Mouse (Mus musculus) stomach, embryonic 14.5 days (tissue): ENCODE measurements around the gene Cartpt. TPM values are rescaled to one million over a fixed set of nuclear protein-coding genes. Genes with fewer than 3 reads are reported as not detected.
"Not testable (repeated sequence)": the region's sequence is repeated elsewhere in the genome, so short reads cannot be mapped to it uniquely, and the experiment has no call there.

Experiments
- ATAC-seq: fragments of 200-750 bp; cut with Nextera tagmentation; 2 replicates; pipeline ENCODE4 v1.8.0; 2017; ENCODE audit warnings: low read depth, moderate TSS enrichment; ENCODE audit not compliant: insufficient number of reproducible peaks, insufficient read depth, low FRiP score
- H3K27ac ChIP-seq: fragments of 300-500 bp; sonication (generic); 2 replicates; pipeline ENCODE4 v1.5.1; 2014; ENCODE audit warnings: mild to moderate bottlenecking, low read length, moderate library complexity, mixed read lengths
- H3K27me3 ChIP-seq: fragments of 300-500 bp; sonication (generic); 2 replicates; pipeline ENCODE4 v1.6.1; 2014; ENCODE audit warnings: low read length, control low read depth, mixed read lengths; ENCODE audit not compliant: control insufficient read depth, insufficient read depth
- H3K36me3 ChIP-seq: fragments of 300-500 bp; sonication (generic); 2 replicates; pipeline ENCODE4 v1.6.1; 2014; ENCODE audit warnings: mild to moderate bottlenecking, control low read depth, low read length, moderate library complexity, mixed read lengths; ENCODE audit not compliant: control insufficient read depth, insufficient read depth
- H3K4me1 ChIP-seq: fragments of 300-500 bp; sonication (generic); 2 replicates; pipeline ENCODE4 v1.6.1; 2014; ENCODE audit warnings: low read length, control low read depth, mixed read lengths; ENCODE audit not compliant: control insufficient read depth, insufficient read depth
- H3K4me2 ChIP-seq: fragments of 300-500 bp; sonication (generic); replicated peaks from 2 replicates; pipeline ENCODE4 v1.6.1; 2014; ENCODE audit warnings: low read depth, low read length, control low read depth
- H3K4me3 ChIP-seq: fragments of 300-500 bp; sonication (generic); 2 replicates; pipeline ENCODE4 v1.5.1; 2014; ENCODE audit warnings: low read depth, low read length, control low read depth
- H3K9ac ChIP-seq: fragments of 300-500 bp; sonication (generic); replicated peaks from 2 replicates; pipeline ENCODE4 v1.6.1; 2014; ENCODE audit warnings: low read depth, mild to moderate bottlenecking, control low read depth, low read length, moderate library complexity, mixed read lengths
- H3K9me3 ChIP-seq: fragments of 300-500 bp; sonication (generic); 2 replicates; pipeline ENCODE4 v1.6.1; 2016; ENCODE audit warnings: low read depth, low read length, control low read depth; ENCODE audit not compliant: control insufficient read depth
- WGBS: fragments of 180-500 bp; shearing (Covaris S2); extraction: QIAGEN DNeasy Blood & Tissue Kit; methylation state at CpG from one replicate; pipeline ENCODE4 v1.1.7; 2014; 5-methylcytosine and 5-hydroxymethylcytosine counted together
- polyA plus RNA-seq: library from polyadenylated mRNA; unstranded; fragments of >200 nt; fragmentation: Nextera tagmentation; extraction: Ambion mirVana; gene quantifications from 2 replicates; pipeline ENCODE4 v1.2.1, GENCODE M21; 2014

Gene Cartpt
- polyA plus RNA-seq, 1 experiment from 2014 or later, result 48.9 TPM

GRCm38 (mm10) chr13:99926249-99926648, 25.4 kb upstream of the Cartpt start:
- no peaks in the 10 kb centered on the region for H3K27me3 ChIP-seq

GRCm38 (mm10) chr13:99915632-99916031, 14.7 kb upstream of the Cartpt start:
- no peaks in the 10 kb centered on the region for H3K27me3 ChIP-seq
- no peaks in the 10 kb centered on the region for H3K36me3 ChIP-seq
- no peak overlapping the region for H3K4me3 ChIP-seq
- no peak overlapping the region for H3K27ac ChIP-seq
- H3K9me3 ChIP-seq, result no peaks in the 10 kb centered on the region
- no peaks in the 10 kb centered on the region for H3K4me1 ChIP-seq
- 81% methylated on average over 5 of the region's 5 CpGs for WGBS
- ATAC-seq, result no peak
- no peak overlapping the region for H3K4me2 ChIP-seq
- no peak overlapping the region for H3K9ac ChIP-seq

More at GRCm38 (mm10) chr13:99926249-99926648, 25.4 kb upstream of the Cartpt start:
- 62% methylated on average over 5 of the region's 5 CpGs for WGBS
- Histone ChIP-seq H3K36me3 (no peaks in the 10 kb centered on the region), H3K4me3 (no peak overlapping the region), H3K4me2 (no peak overlapping the region), H3K9me3 (no peaks in the 10 kb centered on the region), H3K27ac (no peak overlapping the region), H3K9ac (no peak overlapping the region), H3K4me1 (no peaks in the 10 kb centered on the region)
- ATAC-seq, result no peak

GRCm38 (mm10) chr13:99900557-99900892, 366 bp downstream of the Cartpt start:
- ATAC-seq, result peak; percentile 58; the same call in 1 of the 2 replicates
- H3K27ac ChIP-seq, result no peak overlapping the region
- no peaks in the 10 kb centered on the region for H3K36me3 ChIP-seq
- 2% methylated on average over 30 of the region's 30 CpGs for WGBS
- no peak overlapping the region for H3K9ac ChIP-seq
- H3K4me2 ChIP-seq, result peak overlapping the region; percentile 25
- H3K27me3 ChIP-seq, result peaks cover 22% of the 10 kb centered on the region
- H3K4me3 ChIP-seq, result no peak overlapping the region
- no peaks in the 10 kb centered on the region for H3K4me1 ChIP-seq
- no peaks in the 10 kb centered on the region for H3K9me3 ChIP-seq

- H3K27ac ChIP-seq, result no peak overlapping the region
- no peaks in the 10 kb centered on the region for H3K4me1 ChIP-seq
- no peak overlapping the region for H3K4me3 ChIP-seq
- 0 out of 2 replicates have a peak overlapping the region, but pooled peaks have one; percentile 25 for H3K4me2 ChIP-seq
- no peaks in the 10 kb centered on the region for H3K36me3 ChIP-seq
- H3K9ac ChIP-seq, result no peak overlapping the region
- 8% methylated on average over 38 of the region's 38 CpGs for WGBS
- peak; percentile 4; the same call in 1 of the 2 replicates for ATAC-seq
- peaks cover 22% of the 10 kb centered on the region for H3K27me3 ChIP-seq
- no peaks in the 10 kb centered on the region for H3K9me3 ChIP-seq
Measured at GRCm38 (mm10) chr13:99899670-99900556, 978 bp downstream of the Cartpt start.

GRCm38 (mm10) chr13:99898816-99899215, 2.1 kb downstream of the Cartpt start:
- Histone ChIP-seq H3K36me3 (no peaks in the 10 kb centered on the region), H3K4me2 (no peak overlapping the region), H3K4me3 (no peak overlapping the region), H3K27ac (no peak overlapping the region), H3K9ac (no peak overlapping the region), H3K9me3 (no peaks in the 10 kb centered on the region), H3K4me1 (no peaks in the 10 kb centered on the region), H3K27me3 (peaks cover 22% of the 10 kb centered on the region)
- 35% methylated on average over 14 of the region's 14 CpGs for WGBS
- no peak for ATAC-seq

- ATAC-seq, result no peak
- Histone ChIP-seq H3K9ac (no peak overlapping the region), H3K27me3 (no peaks in the 10 kb centered on the region), H3K9me3 (no peaks in the 10 kb centered on the region), H3K4me2 (no peak overlapping the region), H3K36me3 (no peaks in the 10 kb centered on the region), H3K27ac (no peak overlapping the region), H3K4me3 (no peak overlapping the region), H3K4me1 (no peaks in the 10 kb centered on the region)
- WGBS, result 57% methylated on average over 6 of the region's 6 CpGs
Measured at GRCm38 (mm10) chr13:99885636-99886035, 15.3 kb downstream of the Cartpt start.

- H3K9me3 ChIP-seq, H3K4me2 ChIP-seq, H3K9ac ChIP-seq, ATAC-seq, H3K4me1 ChIP-seq, H3K36me3 ChIP-seq, H3K27me3 ChIP-seq, H3K27ac ChIP-seq, H3K4me3 ChIP-seq: not testable (repeated sequence)
- 69% methylated on average over 8 of the region's 8 CpGs for WGBS
Measured at GRCm38 (mm10) chr13:99881774-99882173, 19.1 kb downstream of the Cartpt start.

GRCm38 (mm10) chr13:99879696-99880095, 21.2 kb downstream of the Cartpt start:
- Histone ChIP-seq H3K36me3 (no peaks in the 10 kb centered on the region), H3K27ac (no peak overlapping the region), H3K4me1 (no peaks in the 10 kb centered on the region), H3K9ac (no peak overlapping the region), H3K4me3 (no peak overlapping the region), H3K4me2 (no peak overlapping the region), H3K27me3 (no peaks in the 10 kb centered on the region), H3K9me3 (no peaks in the 10 kb centered on the region)
- no peak for ATAC-seq
- 55% methylated on average over 10 of the region's 10 CpGs for WGBS
